Mouse (Mus musculus) layer of hippocampus, adult 2 months (tissue): Measurements from ENCODE around the gene Zfp524. TPM values are rescaled to one million over a fixed set of nuclear protein-coding genes. Genes with fewer than 3 reads are reported as not detected.

ENCODE experiments used
- DNase-seq, 2 experiments: peaks; one replicate each; pipeline ENCODE4 v3.0.0; 2022; ENCODE audit warnings: low spot score in 2 of 2
- H3K27ac ChIP-seq: fragments of 200-600 bp; 2 replicates; pipeline ENCODE4 v1.8.1; 2022
- H3K4me3 ChIP-seq: fragments of 200-600 bp; 2 replicates; pipeline ENCODE4 v1.8.1; 2022; ENCODE audit warnings: mild to moderate bottlenecking
- CTCF ChIP-seq: fragments of 200-600 bp; conservative IDR thresholded peaks from 2 replicates; pipeline ENCODE4 v1.8.1; 2022; ENCODE audit warnings: antibody characterized with exemption, mild to moderate bottlenecking, moderate library complexity
- total RNA-seq, 2 experiments: library from RNA; stranded (reverse); gene quantifications; 2 replicates each; pipeline ENCODE4 v1.2.3; 2021

Zfp524 gene
- total RNA-seq, 2 experiments from 2014 or later: 7.0 to 8.1 TPM

- peak overlapping the region; percentile 79 for H3K4me3 ChIP-seq
- H3K27ac ChIP-seq: peak overlapping the region; percentile 100
- peak; percentile 66 to 72 for DNase-seq
- TF ChIP-seq CTCF: peak; percentile 75
Observed at GRCm38 (mm10) chr7:5060239-5060731, 46.1 kb downstream of the Zfp524 start.

GRCm38 (mm10) chr7:5060944-5061773 is 46.9 kb downstream of the Zfp524 start:
- Histone ChIP-seq H3K27ac (peak overlapping the region; percentile 100), H3K4me3 (peak overlapping the region; percentile 79)
- TF ChIP-seq CTCF: peak; percentile 77
- DNase-seq: peak; percentile 98 to 100

- Histone ChIP-seq H3K27ac (peak within 1 kb of the TSS; percentile 100), H3K4me3 (peak within 1 kb of the TSS; percentile 79)
- no peak for TF ChIP-seq CTCF
- DNase-seq: peak; percentile 91 to 93
Observed at GRCm38 (mm10) chr7:5061774-5062359, 47.7 kb downstream of the Zfp524 start, which contains the start of gene U2af2. Gene U2af2 (plus strand): TSS chr7:5062143.

- DNase-seq: peak in 1 of 2 experiments; percentile 66
- H3K4me3 ChIP-seq: peak overlapping the region; percentile 79
- H3K27ac ChIP-seq: peak overlapping the region; percentile 100
- no peak for TF ChIP-seq CTCF
Observed at GRCm38 (mm10) chr7:5062360-5063001, 48.3 kb downstream of the Zfp524 start.

GRCm38 (mm10) chr7:5064886-5065285 is 50.7 kb downstream of the Zfp524 start:
- no peak for TF ChIP-seq CTCF
- no peak overlapping the region for H3K27ac ChIP-seq
- H3K4me3 ChIP-seq: no peak overlapping the region
- no peak for DNase-seq

Other genes starting within 250 kb of the Zfp524 start
- gene Fam71e2, start 243.1 kb upstream of the Zfp524 start, total RNA-seq: not detected
- under 1 TPM; 0.25 to 0.26 TPM for gene Il11, start 231.6 kb upstream of the Zfp524 start, total RNA-seq
- gene Tmem190, start 231.5 kb upstream of the Zfp524 start, total RNA-seq: not detected
- 1 to 10 TPM; 2.6 to 2.7 TPM for gene Tmem238, start 224.8 kb upstream of the Zfp524 start, total RNA-seq
- gene Rpl28, start 221.5 kb upstream of the Zfp524 start, total RNA-seq: 100 to 1,000 TPM; 458 to 462 TPM
- 100 to 1,000 TPM; 106 to 108 TPM for gene Ube2s, start 201.8 kb upstream of the Zfp524 start, total RNA-seq
- gene Shisa7, start 169.7 kb upstream of the Zfp524 start, total RNA-seq: 100 to 1,000 TPM; 172 to 204 TPM
- 1 to 10 TPM; 4.7 to 5.6 TPM for gene Isoc2b, start 144.2 kb upstream of the Zfp524 start, total RNA-seq
- gene Isoc2a, start 137.3 kb upstream of the Zfp524 start, total RNA-seq: 10 to 100 TPM; 13.0 to 13.4 TPM
- under 1 TPM in 1 of 2 experiments, not detected in 1; 0.28 TPM for gene Gm36210, start 107.9 kb upstream of the Zfp524 start, total RNA-seq
- gene Zfp628, start 99.2 kb upstream of the Zfp524 start, total RNA-seq: 10 to 100 TPM; 15.0 to 15.8 TPM
- gene Nat14, start 92.4 kb upstream of the Zfp524 start, total RNA-seq: 100 to 1,000 TPM; 103 to 114 TPM
- gene Ssc5d, start 88.6 kb upstream of the Zfp524 start, total RNA-seq: 1 to 10 TPM; 2.4 to 3.5 TPM
- under 1 TPM in 1 of 2 experiments, not detected in 1; 0.31 TPM for gene Sbk2, start 50.0 kb upstream of the Zfp524 start, total RNA-seq
- 1 to 10 TPM in 1 of 2 experiments, under 1 TPM in 1; 0.71 to 1.0 TPM for gene Sbk3, start 43.2 kb upstream of the Zfp524 start, total RNA-seq
- gene Zfp579, start 18.3 kb upstream of the Zfp524 start, total RNA-seq: 10 to 100 TPM; 29.7 to 35.6 TPM
- gene Fiz1, start 282 bp downstream of the Zfp524 start, total RNA-seq: 10 to 100 TPM; 25.8 TPM
- gene Gm44973, start 1.1 kb downstream of the Zfp524 start, total RNA-seq: not detected
- gene Zfp865, start 6.0 kb downstream of the Zfp524 start, total RNA-seq: 10 to 100 TPM; 38.6 to 41.8 TPM
- 10 to 100 TPM; 57.8 to 61.1 TPM for gene Ccdc106, start 6.1 kb downstream of the Zfp524 start, total RNA-seq
- gene 4632433K11Rik, start 19.7 kb downstream of the Zfp524 start, total RNA-seq: not detected
- gene Zfp784, start 24.0 kb downstream of the Zfp524 start, total RNA-seq: 1 to 10 TPM; 7.3 to 7.8 TPM
- gene Zfp580, start 37.1 kb downstream of the Zfp524 start, total RNA-seq: 10 to 100 TPM; 34.1 to 35.7 TPM
- 100 to 1,000 TPM; 185 to 192 TPM for gene U2af2, start 47.7 kb downstream of the Zfp524 start, total RNA-seq
- gene Epn1, start 65.8 kb downstream of the Zfp524 start, total RNA-seq: 100 to 1,000 TPM; 540 to 559 TPM
- not detected for gene Rfpl4, start 102.5 kb downstream of the Zfp524 start, total RNA-seq
- under 1 TPM in 1 of 2 experiments, not detected in 1; 0.59 TPM for gene Rasl2-9, start 111.5 kb downstream of the Zfp524 start, total RNA-seq
- not detected for gene Vmn1r55, start 135.3 kb downstream of the Zfp524 start, total RNA-seq
- gene Vmn1r56, start 182.3 kb downstream of the Zfp524 start, total RNA-seq: not detected
- not detected for gene Vmn1r57, start 204.1 kb downstream of the Zfp524 start, total RNA-seq